Mouse (Mus musculus) embryonic facial prominence, embryonic 11.5 days (tissue): ENCODE results near the gene Bend4. TPM values are rescaled to one million over a fixed set of nuclear protein-coding genes. Genes with fewer than 3 reads are reported as not detected.

Experiments
- ATAC-seq: fragments of 200-750 bp; cut with Nextera tagmentation; replicated peaks from 2 replicates; pipeline ENCODE4 v1.8.0; 2017; ENCODE audit warnings: low read depth; ENCODE audit not compliant: insufficient number of reproducible peaks, low FRiP score, low TSS enrichment
- DNase-seq: peaks from one replicate; pipeline ENCODE4 v3.0.0-alpha.2; 2015; ENCODE audit warnings: low spot score
- H3K27ac ChIP-seq: fragments of 300-500 bp; sonication (generic); replicated peaks from 2 replicates; pipeline ENCODE4 v1.5.1; 2014; ENCODE audit warnings: mild to moderate bottlenecking, low read depth, low read length, control low read depth
- H3K27me3 ChIP-seq: fragments of 300-500 bp; sonication (generic); 2 replicates; pipeline ENCODE4 v1.6.1; 2014; ENCODE audit warnings: mild to moderate bottlenecking, low read length, moderate library complexity, mixed read lengths; ENCODE audit not compliant: control insufficient read depth, insufficient read depth
- H3K36me3 ChIP-seq: fragments of 300-500 bp; sonication (generic); replicated peaks from 2 replicates; pipeline ENCODE4 v1.6.1; 2014; ENCODE audit warnings: low read depth, mild to moderate bottlenecking, low read length, moderate library complexity, mixed read lengths; ENCODE audit not compliant: control insufficient read depth, insufficient read depth
- H3K4me1 ChIP-seq: fragments of 300-500 bp; sonication (generic); 2 replicates; pipeline ENCODE4 v1.6.1; 2014; ENCODE audit warnings: low read length, mixed read lengths; ENCODE audit not compliant: control insufficient read depth, insufficient read depth
- H3K4me2 ChIP-seq: fragments of 300-500 bp; sonication (generic); 2 replicates; pipeline ENCODE4 v1.6.1; 2014; ENCODE audit warnings: low read depth, mild to moderate bottlenecking, control low read depth, low read length, moderate library complexity
- H3K4me3 ChIP-seq: fragments of 300-500 bp; sonication (generic); 2 replicates; pipeline ENCODE4 v1.5.1; 2014; ENCODE audit warnings: low read depth, low read length, control low read depth
- H3K9ac ChIP-seq: fragments of 300-500 bp; sonication (generic); replicated peaks from 2 replicates; pipeline ENCODE4 v1.6.1; 2014; ENCODE audit warnings: mild to moderate bottlenecking, control low read depth, low read length
- H3K9me3 ChIP-seq: fragments of 300-500 bp; sonication (generic); replicated peaks from 2 replicates; pipeline ENCODE4 v1.6.1; 2016; ENCODE audit warnings: mild to moderate bottlenecking, low read length, inconsistent platforms, mixed read lengths; ENCODE audit not compliant: control insufficient read depth
- WGBS: fragments of 180-500 bp; shearing (Covaris S2); extraction: QIAGEN DNeasy Blood & Tissue Kit; methylation state at CpG from one replicate; pipeline ENCODE4 v1.1.7; 2014; 5-methylcytosine and 5-hydroxymethylcytosine counted together
- polyA plus RNA-seq: library from polyadenylated mRNA; unstranded; fragments of >200 nt; fragmentation: Nextera tagmentation; extraction: Ambion mirVana; gene quantifications from 2 replicates; pipeline ENCODE4 v1.2.1, GENCODE M21; 2014

Gene Bend4
- 7.7 and 7.8 TPM in 2 replicates for polyA plus RNA-seq

DNA sequence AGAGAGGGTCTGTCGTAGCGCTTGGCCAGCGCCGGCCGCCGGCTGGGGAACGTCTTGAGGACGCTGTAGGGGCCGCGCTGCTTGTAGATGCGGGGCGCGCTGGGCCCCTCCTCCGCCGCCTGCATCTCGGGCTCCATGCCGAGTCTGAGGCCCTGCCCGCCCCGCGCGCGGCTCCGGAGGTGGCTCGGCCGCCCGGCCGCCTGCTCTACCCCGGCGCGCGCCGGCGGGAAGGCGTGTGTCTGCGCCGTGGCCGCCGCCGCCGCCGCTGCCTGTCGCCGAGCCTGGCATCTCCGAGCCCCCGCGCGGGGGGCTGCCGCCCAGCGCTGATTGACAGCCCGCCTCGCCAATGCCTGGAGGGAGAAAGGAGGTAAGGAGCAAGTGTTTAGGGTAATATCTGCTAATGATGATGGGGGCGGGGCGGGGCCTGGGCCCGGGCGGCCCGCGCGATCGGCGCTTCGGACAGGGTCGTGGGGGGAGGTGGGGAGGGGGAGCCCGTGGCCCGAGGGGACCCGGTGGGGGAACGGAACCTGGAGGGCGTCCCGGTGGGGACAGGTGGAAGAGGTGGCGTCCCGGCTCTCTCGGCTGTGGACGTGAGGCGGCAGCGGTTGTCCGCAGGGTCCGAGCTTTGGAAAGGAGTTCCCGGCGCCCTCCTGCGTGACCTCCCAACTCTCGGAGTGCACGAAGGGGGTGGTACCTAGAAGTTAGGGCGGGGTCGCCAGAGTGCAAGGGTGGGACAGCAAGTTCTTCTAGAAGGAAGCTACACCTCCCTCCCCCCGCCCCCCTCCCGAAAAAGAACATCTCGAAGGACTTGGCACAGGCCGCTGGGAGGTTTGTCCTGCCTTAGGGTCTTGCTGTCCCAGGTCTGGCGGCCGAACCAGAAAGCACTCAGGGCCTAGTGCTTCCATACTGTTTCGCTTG is at the start of gene Bend4:
Gene Bend4, minus strand, starts transcription at position 868 of the 918 bp plus-strand sequence.
- Histone ChIP-seq H3K4me2 (peak within 1 kb of the TSS; percentile 89), H3K36me3 (no peaks in the 10 kb centered on the region), H3K27ac (no peak within 1 kb of the TSS), H3K9me3 (no peaks in the 10 kb centered on the region), H3K4me1 (peaks cover 2% of the 10 kb centered on the region; the same call in 1 of the 2 replicates), H3K27me3 (peaks cover 14% of the 10 kb centered on the region), H3K9ac (peak within 1 kb of the TSS; percentile 68), H3K4me3 (peak within 1 kb of the TSS; percentile 69)
- ATAC-seq (peak; percentile 72), DNase-seq (peak; percentile 85)
- WGBS: under 1% methylated on average over 76 of the region's 90 CpGs

DNA sequence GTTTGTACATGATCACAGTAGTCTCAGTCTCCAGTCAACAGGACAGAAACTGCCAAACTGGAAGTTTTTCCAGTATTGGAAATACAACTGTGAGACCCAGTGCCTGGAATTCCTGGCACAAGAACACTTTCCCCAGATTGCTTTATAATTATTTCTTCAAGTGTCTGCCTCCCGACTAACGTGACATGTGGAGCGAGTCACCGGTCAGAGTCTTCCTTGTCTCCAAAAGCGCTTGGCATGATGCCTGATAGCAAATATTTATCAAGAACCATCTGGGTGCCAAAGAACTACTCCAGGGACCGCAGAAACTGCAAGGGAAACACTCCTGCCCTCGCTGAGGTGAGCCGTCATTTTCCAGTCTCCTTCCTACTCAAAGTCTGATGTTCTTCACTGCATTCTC is 45.6 kb upstream of the Bend4 start:
- Histone ChIP-seq H3K4me2 (no peak overlapping the region), H3K4me3 (no peak overlapping the region), H3K4me1 (no peaks in the 10 kb centered on the region), H3K36me3 (no peaks in the 10 kb centered on the region), H3K27me3 (no peaks in the 10 kb centered on the region), H3K9me3 (no peaks in the 10 kb centered on the region), H3K27ac (no peak overlapping the region), H3K9ac (no peak overlapping the region)
- 69% methylated on average over 8 of the region's 8 CpGs for WGBS
- DNase-seq: no peak
- no peak for ATAC-seq

- 76% methylated on average over 5 of the region's 5 CpGs for WGBS
- no peak for ATAC-seq
These were observed 45.0 kb upstream of the Bend4 start for GRCm38 (mm10) chr5:67473094-67473493.

GRCm38 (mm10) chr5:67466866-67467530 is 38.9 kb upstream of the Bend4 start:
- no peak overlapping the region for H3K27ac ChIP-seq
- no peak overlapping the region for H3K4me3 ChIP-seq
- WGBS: 85% methylated on average over 15 of the region's 15 CpGs
- H3K36me3 ChIP-seq: no peaks in the 10 kb centered on the region
- H3K4me2 ChIP-seq: no peak overlapping the region
- DNase-seq (no peak), ATAC-seq (no peak)
- H3K4me1 ChIP-seq: no peaks in the 10 kb centered on the region
- H3K9ac ChIP-seq: no peak overlapping the region
- H3K27me3 ChIP-seq: no peaks in the 10 kb centered on the region
- no peaks in the 10 kb centered on the region for H3K9me3 ChIP-seq

More at GRCm38 (mm10) chr5:67473094-67473493, 45.0 kb upstream of the Bend4 start:
- Histone ChIP-seq H3K27ac (no peak overlapping the region), H3K4me2 (no peak overlapping the region), H3K4me3 (no peak overlapping the region), H3K9ac (no peak overlapping the region), H3K36me3 (no peaks in the 10 kb centered on the region), H3K27me3 (no peaks in the 10 kb centered on the region), H3K9me3 (no peaks in the 10 kb centered on the region), H3K4me1 (no peaks in the 10 kb centered on the region)
- no peak for DNase-seq

DNA sequence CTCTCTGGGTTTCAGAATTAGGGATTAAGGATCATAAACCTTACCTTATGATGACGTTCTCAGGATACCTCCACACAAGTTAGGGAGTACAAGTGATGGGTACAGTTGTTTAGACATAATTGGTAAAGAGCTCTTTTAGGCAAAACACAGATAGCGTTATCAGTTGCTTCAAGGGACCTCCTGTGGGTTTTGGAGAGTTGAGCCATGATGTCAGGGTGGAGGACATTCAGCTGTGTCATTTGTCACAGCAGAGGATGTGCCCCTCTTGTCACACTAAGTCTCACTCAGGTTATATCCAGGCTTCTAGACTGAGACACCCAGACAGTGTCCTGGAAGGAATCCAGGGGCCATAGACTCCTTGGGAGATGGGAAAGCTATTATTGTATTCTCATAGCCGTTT is 36.8 kb upstream of the Bend4 start:
- Histone ChIP-seq H3K27ac (no peak overlapping the region), H3K27me3 (no peaks in the 10 kb centered on the region), H3K4me2 (no peak overlapping the region), H3K4me3 (no peak overlapping the region), H3K9me3 (no peaks in the 10 kb centered on the region), H3K4me1 (no peaks in the 10 kb centered on the region), H3K36me3 (no peaks in the 10 kb centered on the region), H3K9ac (no peak overlapping the region)
- 91% methylated on average over 3 of the region's 3 CpGs for WGBS
- no peak for ATAC-seq
- no peak for DNase-seq

- Histone ChIP-seq H3K36me3 (no peaks in the 10 kb centered on the region), H3K9me3 (no peaks in the 10 kb centered on the region), H3K27me3 (no peaks in the 10 kb centered on the region), H3K9ac (no peak overlapping the region), H3K4me1 (no peaks in the 10 kb centered on the region), H3K27ac (no peak overlapping the region), H3K4me2 (no peak overlapping the region), H3K4me3 (no peak overlapping the region)
- 92% methylated on average over 9 of the region's 9 CpGs for WGBS
- no peak for ATAC-seq
- DNase-seq: no peak
These were observed 35.5 kb upstream of the Bend4 start for GRCm38 (mm10) chr5:67463636-67464035.

GRCm38 (mm10) chr5:67462331-67462730 is 34.2 kb upstream of the Bend4 start:
- DNase-seq: no peak
- H3K4me1 ChIP-seq: no peaks in the 10 kb centered on the region
- no peak overlapping the region for H3K9ac ChIP-seq
- H3K27ac ChIP-seq: no peak overlapping the region
- WGBS: 79% methylated on average over 4 of the region's 4 CpGs
- no peaks in the 10 kb centered on the region for H3K36me3 ChIP-seq
- no peak overlapping the region for H3K4me3 ChIP-seq
- H3K9me3 ChIP-seq: no peaks in the 10 kb centered on the region
- no peaks in the 10 kb centered on the region for H3K27me3 ChIP-seq
- no peak overlapping the region for H3K4me2 ChIP-seq
- no peak for ATAC-seq

GRCm38 (mm10) chr5:67456841-67457240 is 28.7 kb upstream of the Bend4 start:
- Histone ChIP-seq H3K9ac (no peak overlapping the region), H3K27me3 (no peaks in the 10 kb centered on the region), H3K9me3 (no peaks in the 10 kb centered on the region), H3K4me2 (no peak overlapping the region), H3K4me1 (no peaks in the 10 kb centered on the region), H3K27ac (no peak overlapping the region), H3K36me3 (no peaks in the 10 kb centered on the region), H3K4me3 (no peak overlapping the region)
- WGBS: 83% methylated on average over 4 of the region's 4 CpGs
- DNase-seq (no peak), ATAC-seq (no peak)
